Mouse (Mus musculus) hindbrain, embryonic 14.5 days (tissue): ENCODE results near the gene Raph1. TPM values are rescaled to one million over a fixed set of nuclear protein-coding genes. Genes with fewer than 3 reads are reported as not detected.

Source experiments
- ATAC-seq: fragments of 200-750 bp; cut with Nextera tagmentation; 2 replicates; pipeline ENCODE4 v1.8.0; 2017; ENCODE audit warnings: moderate number of reproducible peaks, mild to moderate bottlenecking, moderate TSS enrichment, moderate library complexity; ENCODE audit not compliant: low FRiP score
- DNase-seq: peaks from one replicate; pipeline ENCODE4 v3.0.0-alpha.2; 2015; ENCODE audit warnings: low spot score
- H3K27ac ChIP-seq: fragments of 300-500 bp; sonication (generic); 2 replicates; pipeline ENCODE4 v1.5.1; 2014; ENCODE audit warnings: mild to moderate bottlenecking, moderate library complexity
- H3K27me3 ChIP-seq: fragments of 300-500 bp; sonication (generic); 2 replicates; pipeline ENCODE4 v1.6.1; 2014; ENCODE audit warnings: mild to moderate bottlenecking, low read length, mixed read lengths; ENCODE audit not compliant: control insufficient read depth, insufficient read depth
- H3K36me3 ChIP-seq: fragments of 300-500 bp; sonication (generic); replicated peaks from 2 replicates; pipeline ENCODE4 v1.6.1; 2014; ENCODE audit not compliant: control insufficient read depth, insufficient read depth
- H3K4me1 ChIP-seq: fragments of 300-500 bp; sonication (generic); replicated peaks from 2 replicates; pipeline ENCODE4 v1.6.1; 2014; ENCODE audit warnings: antibody characterized with exemption, low read length, mixed read lengths; ENCODE audit not compliant: control insufficient read depth, insufficient read depth
- H3K4me2 ChIP-seq: fragments of 300-500 bp; sonication (generic); replicated peaks from 2 replicates; pipeline ENCODE4 v1.6.1; 2014; ENCODE audit warnings: mild to moderate bottlenecking, moderate library complexity
- H3K4me3 ChIP-seq: fragments of 300-500 bp; sonication (generic); replicated peaks from 2 replicates; pipeline ENCODE4 v1.5.1; 2014; ENCODE audit warnings: mild to moderate bottlenecking, low read length
- H3K9ac ChIP-seq: fragments of 300-500 bp; sonication (generic); 2 replicates; pipeline ENCODE4 v1.6.1; 2014
- H3K9me3 ChIP-seq: fragments of 300-500 bp; sonication (generic); 2 replicates; pipeline ENCODE4 v1.6.1; 2016; ENCODE audit warnings: low read length; ENCODE audit not compliant: control insufficient read depth
- WGBS: fragments of 180-500 bp; shearing (Covaris S2); extraction: QIAGEN DNeasy Blood & Tissue Kit; methylation state at CpG from one replicate; pipeline ENCODE4 v1.1.7; 2014; 5-methylcytosine and 5-hydroxymethylcytosine counted together
- polyA plus RNA-seq: library from polyadenylated mRNA; unstranded; fragments of >200 nt; fragmentation: Nextera tagmentation; extraction: Ambion mirVana; gene quantifications from 2 replicates; pipeline ENCODE4 v1.2.1, GENCODE M21; 2014

The Raph1 gene
- polyA plus RNA-seq, 1 experiment from 2014 or later, result 34.9 TPM

- DNase-seq (no peak), ATAC-seq (no peak)
- H3K27ac ChIP-seq, result peak overlapping the region; percentile 100
- H3K27me3 ChIP-seq, result no peaks in the 10 kb centered on the region
- 25% methylated on average over 5 of the region's 5 CpGs for WGBS
- no peaks in the 10 kb centered on the region for H3K9me3 ChIP-seq
- no peaks in the 10 kb centered on the region for H3K36me3 ChIP-seq
- H3K4me3 ChIP-seq, result peak overlapping the region; percentile 98
- H3K4me2 ChIP-seq, result peak overlapping the region; percentile 59
- peaks cover 12% of the 10 kb centered on the region for H3K4me1 ChIP-seq
- peak overlapping the region; percentile 99 for H3K9ac ChIP-seq
Measured at GRCm38 (mm10) chr1:60567321-60567720, 417 bp upstream of the Raph1 start.

GRCm38 (mm10) chr1:60565931-60566630 lies 823 bp downstream of the Raph1 start:
- peak overlapping the region; percentile 98 for H3K4me3 ChIP-seq
- H3K9ac ChIP-seq, result peak overlapping the region; percentile 99
- 0 out of 2 replicates have a peak, but pooled peaks cover 4% of the 10 kb centered on the region for H3K9me3 ChIP-seq
- ATAC-seq, result peak; percentile 66
- H3K27ac ChIP-seq, result peak overlapping the region; percentile 100
- under 1% methylated on average over 48 of the region's 56 CpGs for WGBS
- peaks cover 6% of the 10 kb centered on the region; the same call in 1 of the 2 replicates for H3K36me3 ChIP-seq
- no peaks in the 10 kb centered on the region for H3K27me3 ChIP-seq
- H3K4me2 ChIP-seq, result peak overlapping the region; percentile 59
- H3K4me1 ChIP-seq, result peaks cover 12% of the 10 kb centered on the region
- DNase-seq, result peak; percentile 48

- H3K36me3 ChIP-seq, result peaks cover 6% of the 10 kb centered on the region; the same call in 1 of the 2 replicates
- DNase-seq (peak; percentile 63), ATAC-seq (no peak)
- 0 out of 2 replicates have a peak, but pooled peaks cover 4% of the 10 kb centered on the region for H3K9me3 ChIP-seq
- H3K27me3 ChIP-seq, result no peaks in the 10 kb centered on the region
- H3K4me1 ChIP-seq, result peaks cover 12% of the 10 kb centered on the region
- H3K4me2 ChIP-seq, result peak overlapping the region; percentile 59
- peak overlapping the region; percentile 100 for H3K27ac ChIP-seq
- H3K9ac ChIP-seq, result peak overlapping the region; percentile 99
- H3K4me3 ChIP-seq, result peak overlapping the region; percentile 98
- WGBS, result under 1% methylated on average over 13 of the region's 13 CpGs
Measured at GRCm38 (mm10) chr1:60565270-60565920, 1.5 kb downstream of the Raph1 start.

- Histone ChIP-seq H3K36me3 (peaks cover 6% of the 10 kb centered on the region; the same call in 1 of the 2 replicates), H3K27me3 (no peaks in the 10 kb centered on the region), H3K4me2 (peak overlapping the region; percentile 59), H3K4me3 (peak overlapping the region; percentile 98), H3K4me1 (peaks cover 12% of the 10 kb centered on the region), H3K9me3 (0 out of 2 replicates have a peak, but pooled peaks cover 4% of the 10 kb centered on the region), H3K27ac (no peak overlapping the region), H3K9ac (peak overlapping the region; percentile 99)
- ATAC-seq, result no peak
- DNase-seq, result no peak
- WGBS, result 68% methylated on average over 5 of the region's 5 CpGs
Measured at GRCm38 (mm10) chr1:60564691-60565090, 2.2 kb downstream of the Raph1 start.

GRCm38 (mm10) chr1:60563021-60563420 lies 3.9 kb downstream of the Raph1 start:
- no peak for DNase-seq
- no peak overlapping the region for H3K4me2 ChIP-seq
- H3K4me1 ChIP-seq, result peaks cover 12% of the 10 kb centered on the region
- no peaks in the 10 kb centered on the region for H3K27me3 ChIP-seq
- H3K9ac ChIP-seq, result no peak overlapping the region
- no peak overlapping the region for H3K27ac ChIP-seq
- H3K9me3 ChIP-seq, result 0 out of 2 replicates have a peak, but pooled peaks cover 4% of the 10 kb centered on the region
- H3K36me3 ChIP-seq, result peaks cover 6% of the 10 kb centered on the region; the same call in 1 of the 2 replicates
- no peak for ATAC-seq
- H3K4me3 ChIP-seq, result no peak overlapping the region

GRCm38 (mm10) chr1:60543681-60544080 lies 23.2 kb downstream of the Raph1 start:
- Histone ChIP-seq H3K9me3 (no peaks in the 10 kb centered on the region), H3K4me3 (no peak overlapping the region), H3K27me3 (no peaks in the 10 kb centered on the region), H3K36me3 (no peaks in the 10 kb centered on the region), H3K9ac (no peak overlapping the region), H3K4me1 (no peaks in the 10 kb centered on the region), H3K27ac (no peak overlapping the region), H3K4me2 (no peak overlapping the region)
- ATAC-seq (no peak), DNase-seq (no peak)
- WGBS, result 39% methylated on average over 1 of the region's 1 CpGs

GRCm38 (mm10) chr1:60539272-60539671 lies 27.6 kb downstream of the Raph1 start:
- no peak for DNase-seq
- no peaks in the 10 kb centered on the region for H3K27me3 ChIP-seq
- no peaks in the 10 kb centered on the region for H3K4me1 ChIP-seq
- no peak overlapping the region for H3K4me3 ChIP-seq
- WGBS, result 94% methylated on average over 3 of the region's 3 CpGs
- no peaks in the 10 kb centered on the region for H3K9me3 ChIP-seq
- no peak overlapping the region for H3K4me2 ChIP-seq
- no peak overlapping the region for H3K9ac ChIP-seq
- ATAC-seq, result no peak
- H3K36me3 ChIP-seq, result no peaks in the 10 kb centered on the region
- no peak overlapping the region for H3K27ac ChIP-seq

- Histone ChIP-seq H3K9ac (no peak overlapping the region), H3K9me3 (no peaks in the 10 kb centered on the region), H3K36me3 (peaks cover 26% of the 10 kb centered on the region; the same call in 1 of the 2 replicates), H3K4me3 (no peak overlapping the region), H3K27me3 (no peaks in the 10 kb centered on the region), H3K4me1 (no peaks in the 10 kb centered on the region), H3K4me2 (no peak overlapping the region), H3K27ac (no peak overlapping the region)
- ATAC-seq, result no peak
- WGBS, result 87% methylated on average over 2 of the region's 2 CpGs
- no peak for DNase-seq
Measured at GRCm38 (mm10) chr1:60534932-60535331, 32.0 kb downstream of the Raph1 start.

GRCm38 (mm10) chr1:60530636-60531035 lies 36.3 kb downstream of the Raph1 start:
- Histone ChIP-seq H3K4me3 (no peak overlapping the region), H3K27me3 (no peaks in the 10 kb centered on the region), H3K4me1 (no peaks in the 10 kb centered on the region), H3K36me3 (peaks cover 53% of the 10 kb centered on the region), H3K9ac (no peak overlapping the region), H3K27ac (no peak overlapping the region), H3K4me2 (no peak overlapping the region), H3K9me3 (no peaks in the 10 kb centered on the region)
- no peak for DNase-seq
- ATAC-seq, result no peak
- 96% methylated on average over 2 of the region's 2 CpGs for WGBS
